Mouse (Mus musculus): ENCODE measurements around the gene Mcm3.
"Not testable (repeated sequence)": the region's sequence is repeated elsewhere in the genome, so short reads cannot be mapped to it uniquely, and the experiment has no call there.

The Mcm3 gene

DNA sequence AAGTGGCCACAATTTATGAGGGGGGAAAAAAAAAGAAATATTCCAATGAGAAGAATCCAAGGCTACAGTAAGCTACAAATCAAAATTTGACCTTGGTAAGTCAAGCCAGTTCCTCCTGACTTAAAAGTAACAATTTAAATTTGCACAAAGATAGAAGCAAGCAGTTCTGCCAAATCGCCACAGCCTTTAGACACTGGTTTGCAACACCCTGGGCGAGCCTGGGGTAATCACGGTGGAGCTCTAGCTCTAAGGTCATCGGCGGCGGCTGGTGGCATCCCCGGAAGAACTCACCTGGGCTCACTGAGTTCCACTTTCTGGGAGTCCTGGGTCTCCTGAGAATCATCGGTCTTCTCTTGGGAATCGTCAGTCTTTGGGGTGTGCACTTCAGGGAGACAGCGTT, 15.6 kb downstream of the Mcm3 start:
- no peak for DNase-seq (ENCODE audit: low read depth in 1 of 2, low spot score in 2 of 2)

DNA sequence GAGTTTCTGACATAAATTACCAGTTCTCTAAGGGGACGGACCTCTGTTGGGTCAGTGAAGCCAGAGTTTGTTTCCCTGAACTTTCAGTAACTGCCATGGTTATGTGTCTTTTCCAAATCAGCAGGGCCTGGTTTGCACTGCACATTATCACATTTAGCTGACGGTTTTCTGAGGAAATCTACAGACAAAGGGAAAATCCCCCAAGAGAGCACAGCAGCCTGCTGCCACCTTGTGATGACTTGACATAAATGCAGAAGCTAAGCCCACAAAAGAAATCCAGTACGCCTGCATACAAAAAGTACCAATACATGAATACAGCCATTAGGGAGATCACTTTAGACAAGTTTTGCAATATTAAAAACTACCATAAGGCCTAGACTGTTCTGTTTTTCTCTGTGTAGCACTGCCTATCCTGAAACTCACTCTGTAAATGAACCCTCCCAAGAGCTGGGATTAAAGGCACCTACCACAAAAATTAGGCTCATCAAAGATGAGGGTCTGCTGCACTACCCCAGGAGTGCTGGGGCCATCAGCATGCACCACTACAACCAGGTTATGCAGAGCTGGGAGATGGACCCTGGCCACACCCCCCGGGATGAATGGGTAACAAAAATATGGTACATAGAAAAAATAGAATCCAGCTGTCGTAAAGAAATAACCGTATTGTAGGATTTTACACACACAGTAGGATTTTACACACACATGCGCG, 18.3 kb downstream of the Mcm3 start:
- no peak for DNase-seq (ENCODE audit: low read depth in 1 of 2, low spot score in 2 of 2)

DNA sequence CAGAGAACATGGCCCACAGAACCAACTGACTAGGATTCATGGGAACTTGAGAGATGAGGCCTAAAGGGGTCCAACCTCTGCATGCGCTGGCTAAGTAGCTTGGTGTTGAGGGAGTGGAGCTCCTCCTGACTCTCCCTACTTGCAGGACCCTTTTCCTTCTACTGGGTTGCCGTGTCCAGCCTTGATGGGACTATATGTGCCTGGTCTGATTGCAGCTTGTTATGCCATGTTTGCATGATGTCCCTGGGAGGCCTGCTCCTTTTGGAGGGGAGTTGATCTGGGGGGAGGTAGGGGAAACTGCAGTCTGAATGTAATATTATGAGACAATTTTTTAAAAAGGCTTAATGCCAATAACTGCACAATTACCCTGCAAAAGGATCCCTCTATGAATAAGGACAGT, 18.8 kb downstream of the Mcm3 start:
- DNase-seq (ENCODE audit: low read depth in 1 of 2, low spot score in 2 of 2), result no peak

DNA sequence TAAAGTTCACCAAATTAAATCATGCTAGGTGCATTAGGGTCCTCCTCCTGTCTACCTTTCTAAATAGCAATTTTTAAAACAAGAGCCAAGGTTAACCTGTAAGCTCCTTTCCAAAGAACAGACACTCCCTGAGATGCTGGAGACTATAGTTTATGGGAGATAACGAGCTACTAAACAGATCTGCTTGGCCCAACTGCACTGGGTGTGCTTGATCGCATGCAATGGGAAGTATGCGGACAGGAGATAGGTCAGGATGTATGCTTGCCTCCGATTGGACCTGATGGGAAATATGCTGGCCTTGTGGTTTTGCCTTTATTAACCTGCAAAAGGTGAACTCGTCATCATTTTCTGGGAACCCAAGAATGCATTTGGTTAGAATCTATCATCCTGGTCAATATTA, 24.9 kb downstream of the Mcm3 start:
- DNase-seq (ENCODE audit: low read depth in 1 of 2, low spot score in 2 of 2), result no peak

DNA sequence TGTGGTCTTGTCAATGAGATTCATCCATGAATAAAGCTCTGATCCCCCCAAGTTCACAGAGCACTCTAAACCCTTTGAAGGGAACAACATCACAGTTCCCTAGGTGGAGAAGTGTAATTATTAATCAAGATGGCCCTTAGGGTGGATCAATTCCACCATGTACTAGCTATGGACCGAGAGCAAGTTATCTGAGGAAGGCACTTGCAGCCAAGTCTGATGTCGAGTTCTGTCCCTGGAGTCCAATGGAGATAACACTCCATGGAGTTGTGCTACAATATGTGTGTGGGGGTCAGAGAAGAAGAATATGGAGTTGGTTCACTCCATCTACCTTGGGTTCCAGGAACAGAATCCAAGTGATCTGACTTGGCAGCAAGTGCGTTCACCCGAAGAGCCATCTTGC, 25.4 kb downstream of the Mcm3 start:
- no peak for DNase-seq (ENCODE audit: low read depth in 1 of 2, low spot score in 2 of 2)

DNA sequence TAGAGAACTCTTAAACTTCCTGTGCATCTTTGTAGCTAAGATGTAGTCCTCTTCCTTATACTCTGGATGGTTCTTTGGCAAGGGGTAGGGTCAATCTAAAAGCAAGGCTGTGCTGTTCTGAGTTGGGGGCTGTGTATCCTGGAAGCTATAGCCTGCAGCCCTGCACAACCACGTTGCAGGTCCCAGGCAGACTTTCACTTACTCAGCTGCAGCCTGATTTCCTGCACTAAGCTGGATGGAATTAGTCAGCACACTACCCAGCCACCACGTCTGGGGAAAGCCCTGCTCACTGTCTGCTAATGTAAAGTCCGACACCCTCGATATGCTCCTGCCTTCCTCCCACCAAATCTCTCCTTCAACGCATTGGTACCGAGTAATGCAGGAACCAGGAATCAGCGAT, 28.7 kb downstream of the Mcm3 start:
- DNase-seq (ENCODE audit: low read depth in 1 of 2, low spot score in 2 of 2), result no peak

DNA sequence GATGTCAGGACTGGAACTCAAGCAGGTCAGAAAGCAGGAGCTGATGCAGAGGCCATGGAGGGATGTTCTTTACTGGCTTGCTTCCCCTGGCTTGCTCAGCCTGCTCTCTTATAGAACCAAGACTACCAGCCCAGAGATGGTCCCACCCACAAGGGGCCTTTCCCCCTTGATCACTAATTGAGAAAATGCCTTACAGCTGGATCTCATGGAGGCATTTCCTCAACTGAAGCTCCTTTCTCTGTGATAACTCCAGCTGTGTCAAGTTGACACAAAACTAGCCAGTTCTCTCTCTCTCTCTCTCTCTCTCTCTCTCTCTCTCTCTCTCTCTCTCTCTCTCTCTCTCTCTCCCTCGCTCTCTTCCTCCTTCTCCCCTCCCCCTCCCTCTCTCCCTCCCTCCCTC, 29.6 kb downstream of the Mcm3 start, which contains the start of gene Il17f:
Il17f (minus strand) TSS at position 101 of the 400 bp plus-strand sequence.
- not testable (repeated sequence) for DNase-seq (ENCODE audit: low read depth in 1 of 2, low spot score in 2 of 2)

DNA sequence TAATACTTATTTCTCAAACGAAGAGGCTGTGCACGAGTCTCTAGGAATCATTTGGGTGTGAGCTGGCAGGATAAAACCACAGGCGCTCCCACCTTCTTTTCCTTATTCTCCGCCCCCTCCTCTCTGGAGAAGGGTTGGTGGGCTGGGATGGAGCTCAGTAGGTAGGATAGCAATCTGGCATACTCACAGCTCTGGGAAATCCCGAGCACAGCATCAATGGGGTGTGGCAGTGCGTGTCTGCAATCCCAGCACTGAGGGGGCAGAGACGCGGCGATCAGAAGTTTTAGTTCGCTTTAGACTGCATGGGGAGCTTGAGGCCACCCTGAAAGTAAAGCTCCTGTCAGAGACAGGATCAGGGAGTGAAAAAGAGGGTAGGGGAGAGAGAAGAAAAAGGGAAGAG, 31.7 kb downstream of the Mcm3 start:
- DNase-seq (ENCODE audit: low read depth in 1 of 2, low spot score in 2 of 2), result no peak

DNA sequence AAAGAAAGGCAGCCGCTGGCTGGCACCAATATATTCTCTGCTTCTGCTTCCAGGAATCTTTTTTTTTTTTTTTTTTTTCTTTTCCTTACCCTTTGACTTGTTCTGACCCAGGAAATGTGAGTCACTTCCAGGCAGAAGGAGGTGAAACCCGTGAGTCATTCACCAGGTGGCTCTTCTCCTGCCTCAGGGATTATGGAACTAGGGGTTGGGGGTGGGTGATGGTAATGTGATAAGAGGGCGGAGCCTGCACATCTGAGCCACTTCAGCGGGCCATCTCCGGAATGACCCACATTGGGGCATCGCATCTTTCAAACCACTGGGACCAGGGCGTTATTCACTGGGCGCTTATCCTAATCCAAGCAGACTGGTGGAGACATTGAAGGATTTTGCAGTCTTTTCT, 33.1 kb downstream of the Mcm3 start:
- no peak for DNase-seq (ENCODE audit: low read depth in 1 of 2, low spot score in 2 of 2)

DNA sequence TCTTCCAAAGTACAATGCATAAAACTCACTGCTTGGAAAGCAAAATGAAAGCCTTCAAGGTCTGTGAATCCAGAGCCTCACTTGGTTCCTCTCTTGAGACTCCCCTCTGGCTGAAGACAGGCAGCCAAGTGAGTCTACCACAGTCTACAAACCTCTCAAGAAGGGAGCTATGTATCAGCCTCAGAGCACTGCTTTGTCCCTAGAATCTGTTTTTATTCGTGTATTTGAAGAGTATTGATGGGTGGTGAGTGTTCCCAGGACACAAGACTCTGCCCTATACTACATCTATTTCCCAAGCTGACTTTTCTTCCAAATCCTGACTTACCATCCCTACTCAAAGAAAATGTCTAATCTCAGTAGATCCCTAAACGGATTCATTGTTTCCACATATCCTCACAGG, 41.7 kb downstream of the Mcm3 start:
- no peak for DNase-seq (ENCODE audit: low read depth in 1 of 2, low spot score in 2 of 2)

DNA sequence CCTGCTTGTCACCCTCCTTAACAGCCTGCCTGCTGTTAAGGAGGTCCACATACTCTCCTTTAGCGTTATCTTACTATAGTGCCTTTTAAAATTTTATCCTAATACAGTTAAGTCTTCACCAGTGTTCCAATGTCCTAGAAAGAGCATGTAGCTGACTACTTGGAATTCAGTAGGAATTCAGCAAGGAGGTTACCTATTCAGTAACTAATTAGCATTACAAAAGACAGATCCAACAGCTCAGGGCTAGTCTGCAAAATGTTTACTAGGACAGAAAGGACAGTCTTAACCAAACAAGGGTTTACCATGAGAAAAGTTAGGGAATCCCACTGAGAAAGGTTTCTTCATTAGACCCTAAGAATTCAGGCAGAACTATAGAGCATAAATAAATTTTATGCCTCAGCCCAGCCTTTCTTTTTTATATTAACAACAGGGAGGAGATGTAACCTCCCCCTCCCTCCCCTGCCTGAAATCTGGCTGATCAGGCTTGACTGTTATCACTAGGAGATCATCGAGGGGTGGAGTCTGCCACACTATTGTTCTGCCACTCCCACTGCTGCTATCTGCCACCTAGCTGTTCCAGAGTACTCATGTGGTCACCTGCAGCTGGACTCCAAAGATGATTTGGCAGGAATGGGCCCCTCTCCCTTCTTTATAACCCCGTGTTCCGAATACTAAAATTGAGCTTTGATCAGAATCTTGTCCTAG, 45.9 kb downstream of the Mcm3 start:
- DNase-seq (ENCODE audit: low read depth in 1 of 2, low spot score in 2 of 2), result not testable (repeated sequence)

DNA sequence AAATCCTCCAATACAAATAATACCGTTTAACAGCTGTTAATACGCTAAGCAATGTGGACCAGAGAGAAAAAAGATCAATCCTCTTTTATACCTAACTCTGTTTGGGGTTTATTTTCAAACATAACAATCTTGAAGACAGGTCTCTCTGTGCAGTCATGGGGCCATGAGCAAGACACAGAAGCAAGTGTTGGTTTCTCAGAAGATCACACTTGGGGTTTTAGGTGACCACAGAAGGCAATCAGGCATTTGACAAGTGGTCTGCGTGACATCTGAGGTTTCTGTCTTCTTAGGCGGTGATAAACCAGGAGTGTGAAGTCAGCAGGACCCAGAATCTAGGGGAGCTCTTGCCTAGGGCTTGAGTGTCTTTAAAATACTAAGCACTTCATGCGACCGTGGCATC, 53.6 kb downstream of the Mcm3 start:
- no peak for DNase-seq (ENCODE audit: low read depth in 1 of 2, low spot score in 2 of 2)

DNA sequence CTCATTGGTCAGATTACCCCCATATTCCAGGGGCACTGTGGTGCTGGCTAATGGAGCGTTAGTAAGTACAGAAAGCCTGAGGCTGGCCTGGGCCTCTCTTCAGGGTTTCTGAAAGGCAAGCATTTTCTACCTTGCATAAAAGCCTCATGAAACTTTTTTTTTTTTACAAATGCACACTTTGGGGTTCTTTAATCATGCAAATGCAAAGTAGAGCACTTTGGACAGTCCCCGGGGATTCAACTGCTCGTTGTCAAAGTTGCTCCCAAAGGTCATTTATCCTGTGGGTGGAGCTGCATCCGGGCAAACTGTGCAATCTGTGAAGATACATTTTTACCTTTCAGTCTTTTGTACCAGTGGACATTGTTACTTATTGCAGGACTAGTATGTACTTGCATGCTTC, 58.7 kb downstream of the Mcm3 start:
- no peak for DNase-seq (ENCODE audit: low read depth in 1 of 2, low spot score in 2 of 2)

DNA sequence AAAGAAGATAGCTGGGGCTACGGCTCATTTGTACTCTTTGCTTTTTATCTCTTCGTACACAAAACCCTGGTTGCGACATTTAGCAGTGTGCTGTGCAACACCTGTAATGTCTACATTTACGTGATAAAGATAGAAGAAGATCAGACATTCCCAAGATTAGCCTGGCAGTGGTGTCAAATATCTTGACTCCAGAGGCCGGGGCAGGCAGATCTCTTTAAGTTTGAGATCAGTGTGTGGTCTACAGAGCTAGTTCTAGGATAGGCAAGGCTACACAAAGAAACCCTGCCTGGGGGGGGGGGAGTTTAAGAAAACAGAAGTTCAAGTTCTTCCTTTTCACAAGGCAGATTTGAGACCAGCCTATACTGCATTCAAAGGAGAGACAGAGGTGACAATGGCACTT, 59.8 kb downstream of the Mcm3 start:
- DNase-seq (ENCODE audit: low read depth in 1 of 2, low spot score in 2 of 2), result no peak

DNA sequence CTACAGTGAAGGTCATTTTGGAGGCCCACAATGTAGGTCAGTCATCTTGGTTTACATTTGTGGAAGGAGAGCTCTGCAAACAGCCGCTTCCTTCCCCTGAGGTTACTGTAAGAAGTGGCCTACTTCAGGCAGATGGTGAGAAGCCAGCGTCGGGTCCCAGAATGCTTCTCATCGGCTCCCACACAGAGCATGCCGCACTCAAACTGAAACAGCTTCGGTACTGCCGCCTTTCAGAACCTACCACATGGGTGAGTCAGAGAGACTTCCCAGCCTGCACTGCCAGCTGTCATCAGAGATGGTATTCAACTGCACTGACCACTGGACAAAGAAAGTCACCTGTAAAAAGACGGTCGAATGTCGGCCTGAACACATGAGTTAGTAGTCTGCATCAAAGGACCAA, 60.3 kb downstream of the Mcm3 start:
- no peak for DNase-seq (ENCODE audit: low read depth in 1 of 2, low spot score in 2 of 2)

DNA sequence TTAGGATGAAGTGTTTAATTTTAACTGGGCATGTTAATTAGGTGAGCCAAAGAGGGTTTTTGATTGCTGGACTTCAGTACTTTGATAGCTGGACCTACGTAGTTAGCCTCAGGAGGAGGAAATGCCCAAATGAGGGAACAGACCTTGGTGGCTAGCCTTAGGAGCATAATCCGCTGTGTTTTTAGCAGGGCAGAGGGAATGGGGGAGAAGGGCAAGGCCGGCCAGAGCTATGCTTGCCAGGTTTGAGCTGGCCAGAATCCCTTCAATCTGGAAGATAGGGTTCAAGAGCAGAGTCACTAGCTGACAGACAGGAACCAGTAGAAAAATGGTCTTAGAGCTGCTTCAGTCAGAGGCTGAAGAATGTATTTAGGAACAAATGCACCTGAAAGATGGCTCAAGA, 62.5 kb downstream of the Mcm3 start:
- DNase-seq (ENCODE audit: low read depth in 1 of 2, low spot score in 2 of 2), result no peak

DNA sequence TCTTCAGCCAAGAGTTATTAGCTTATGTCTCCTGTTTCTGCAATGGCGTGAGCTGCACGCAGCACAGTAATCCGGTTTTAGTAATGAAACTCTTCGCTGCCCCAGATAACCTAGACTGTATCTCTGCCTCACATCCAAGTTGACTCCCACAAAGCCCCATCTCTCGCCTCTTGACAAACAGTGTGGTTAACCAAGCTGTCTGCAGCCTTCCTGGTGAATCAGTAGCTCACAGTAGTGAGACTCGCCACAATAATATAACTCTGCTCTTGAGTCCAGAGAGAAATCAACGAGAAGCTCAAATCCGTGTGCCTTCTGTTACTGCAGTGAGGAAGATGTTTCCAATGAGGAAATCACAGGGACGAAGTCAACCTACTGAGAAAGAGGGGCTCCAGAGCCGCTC, 65.7 kb downstream of the Mcm3 start:
- no peak for DNase-seq (ENCODE audit: low read depth in 1 of 2, low spot score in 2 of 2)
